In the genomic region with DNA sequence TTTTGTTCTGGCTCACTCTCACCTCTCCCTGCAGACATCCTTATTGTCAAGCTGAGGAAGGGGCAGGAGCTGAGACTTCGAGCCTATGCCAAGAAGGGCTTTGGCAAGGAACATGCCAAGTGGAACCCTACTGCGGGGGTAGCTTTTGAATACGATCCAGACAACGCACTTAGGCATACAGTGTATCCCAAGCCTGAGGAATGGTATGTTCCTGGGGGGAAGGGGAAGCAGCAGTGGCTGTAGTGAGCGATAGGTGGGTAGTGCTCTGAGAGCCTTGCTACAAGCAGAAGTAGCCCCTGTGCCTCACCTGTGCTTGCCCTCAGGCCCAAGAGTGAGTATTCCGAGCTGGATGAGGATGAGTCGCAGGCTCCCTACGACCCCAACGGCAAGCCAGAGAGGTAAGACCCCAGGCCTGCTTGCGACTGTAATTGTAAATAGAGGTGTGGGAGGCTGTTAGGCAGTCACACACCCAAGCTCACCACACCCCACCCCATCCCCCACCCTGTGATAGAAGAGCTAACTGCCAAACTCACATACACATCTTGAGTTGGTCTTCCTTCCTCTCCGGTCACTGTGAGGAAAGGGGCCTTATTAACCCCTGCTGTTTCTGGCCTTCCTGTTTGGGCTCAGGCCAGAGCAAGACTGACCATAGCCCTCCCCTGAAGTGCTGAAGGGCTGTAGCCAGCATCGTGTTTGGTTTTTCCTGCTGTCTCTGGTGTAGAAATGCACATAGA, we compare ENCODE assay signal across 17 mouse cellular contexts. TPM values are rescaled to one million over a fixed set of nuclear protein-coding genes. Genes with fewer than 3 reads are reported as not detected.
DNase-seq lines count a peak whose midpoint lies in the region; ATAC-seq and TF ChIP-seq lines count a peak whose summit lies in the region.
"Had no signal": no experiment of that assay in that cellular context is flagged by ENCODE, and none has a peak within 500 bp of the region (broad histone marks: within the 10 kb centered on the region; RNA-seq: fewer than 3 reads in every experiment).

No protein-coding gene starts in this region.

- TF ChIP-seq CTCF in lung, embryonic 14.5 days (IDR thresholded peaks at IDR 0.05; ENCODE audit: low read depth) = no peak
- TF ChIP-seq CTCF in brain, embryonic 14.5 days (IDR thresholded peaks at IDR 0.05; ENCODE audit: borderline replicate concordance, extremely low read depth, insufficient read depth, insufficient read length) = no peak

- H3K4me3 ChIP-seq in heart, embryonic 16.5 days (ENCODE audit: low read length) = no peak overlapping the region
- no peak overlapping the region for H3K4me3 ChIP-seq in lung, embryonic 14.5 days (ENCODE audit: low read depth, low read length)
- no peak overlapping the region for H3K4me3 ChIP-seq in liver, embryonic 15.5 days (replicated peaks)
- H3K4me3 ChIP-seq: layer of hippocampus, adult 2 months; limb, embryonic 10.5 days; midbrain, embryonic 15.5 days; stomach, embryonic 15.5 days had no signal

- peak overlapping the region; percentile 60 for H3K27ac ChIP-seq in heart, embryonic 16.5 days (ENCODE audit: low read length)
- no peak overlapping the region for H3K27ac ChIP-seq in lung, embryonic 14.5 days (ENCODE audit: low read depth)
- 0 out of 2 replicates have a peak overlapping the region, but pooled peaks have one; percentile 7 for H3K27ac ChIP-seq in liver, embryonic 15.5 days (replicated peaks)
- H3K27ac ChIP-seq: layer of hippocampus, adult 2 months; limb, embryonic 10.5 days; midbrain, embryonic 15.5 days; stomach, embryonic 15.5 days had no signal

- no peak overlapping the region for H3K9ac ChIP-seq in heart, embryonic 16.5 days (ENCODE audit: low read length)
- no peak overlapping the region for H3K9ac ChIP-seq in lung, embryonic 14.5 days
- H3K9ac ChIP-seq in liver, embryonic 15.5 days = no peak overlapping the region
- H3K9ac ChIP-seq: midbrain, embryonic 15.5 days; stomach, embryonic 15.5 days had no signal

- no peak for TF ChIP-seq POLR2A in brain, embryonic 14.5 days (IDR thresholded peaks at IDR 0.05; ENCODE audit: borderline replicate concordance, extremely low read depth, insufficient read depth, insufficient read length, poor library complexity, severe bottlenecking)

- H3K36me3 ChIP-seq in heart, embryonic 16.5 days (ENCODE audit: control insufficient read depth, insufficient read depth) = peaks cover 31% of the 10 kb centered on the region
- H3K36me3 ChIP-seq in lung, embryonic 14.5 days (ENCODE audit: insufficient read depth) = peaks cover 81% of the 10 kb centered on the region
- H3K36me3 ChIP-seq in liver, embryonic 15.5 days (replicated peaks) = peaks cover 83% of the 10 kb centered on the region

- peak; percentile 38; the same call in 1 of the 2 replicates for ATAC-seq in heart, embryonic 16.5 days (replicated peaks; ENCODE audit: extremely low read depth, insufficient read depth, low FRiP score)
- ATAC-seq in lung, embryonic 14.5 days (ENCODE audit: insufficient read depth) = 0 out of 2 replicates have a peak, but pooled peaks have one; percentile 11
- no peak for ATAC-seq in liver, embryonic 15.5 days (ENCODE audit: insufficient read depth)
- ATAC-seq in activated CD4-positive, CD25-positive, alpha-beta regulatory T cell, adult 4 months = no peak
- ATAC-seq: CD4-positive, CD25-positive, alpha-beta regulatory T cell, adult 4 months; forebrain, embryonic 16.5 days; midbrain, embryonic 15.5 days had no signal

- 66% methylated on average over 12 of the region's 12 CpGs for WGBS in heart, embryonic 16.5 days
- WGBS in lung, embryonic 14.5 days = 84% methylated on average over 12 of the region's 12 CpGs
- 75% methylated on average over 12 of the region's 12 CpGs for WGBS in liver, embryonic 15.5 days (ENCODE audit: insufficient replicate concordance)

- H3K4me1 ChIP-seq in heart, embryonic 16.5 days (ENCODE audit: control insufficient read depth, insufficient read depth, low read length) = peaks cover 6% of the 10 kb centered on the region
- H3K4me1 ChIP-seq in lung, embryonic 14.5 days (ENCODE audit: insufficient read depth) = peaks cover 2% of the 10 kb centered on the region; the same call in 1 of the 2 replicates
- H3K4me1 ChIP-seq in liver, embryonic 15.5 days (replicated peaks) = peaks cover 50% of the 10 kb centered on the region

- no peaks in the 10 kb centered on the region for H3K9me3 ChIP-seq in heart, embryonic 16.5 days (replicated peaks; ENCODE audit: control insufficient read depth, low read length)
- no peaks in the 10 kb centered on the region for H3K9me3 ChIP-seq in lung, embryonic 14.5 days (ENCODE audit: low read depth, low read length)
- no peaks in the 10 kb centered on the region for H3K9me3 ChIP-seq in liver, embryonic 15.5 days (replicated peaks)
- H3K9me3 ChIP-seq: limb, embryonic 10.5 days; midbrain, embryonic 15.5 days; stomach, embryonic 15.5 days had no signal

- DNase-seq in heart, adult 9 months (ENCODE audit: low spot score in 2 of 2) = no peak
- DNase-seq in lung, embryonic 14.5 days = peak; percentile 28
- no peak for DNase-seq in lung, adult 18-20 months
- peak; percentile 31 for DNase-seq in brain, embryonic 14.5 days (ENCODE audit: low read depth)
- DNase-seq: adrenal gland, postnatal 25 days; gastrocnemius, postnatal 10 days; right cerebral cortex, adult 18-20 months; thymus, postnatal 14 days had no signal

- no peak overlapping the region for H3K4me2 ChIP-seq in heart, embryonic 16.5 days (ENCODE audit: low read depth, low read length)
- H3K4me2 ChIP-seq in lung, embryonic 14.5 days = no peak overlapping the region
- no peak overlapping the region for H3K4me2 ChIP-seq in liver, embryonic 15.5 days
- H3K4me2 ChIP-seq: midbrain, embryonic 15.5 days; stomach, embryonic 15.5 days had no signal

- no peaks in the 10 kb centered on the region for H3K27me3 ChIP-seq in heart, embryonic 16.5 days (ENCODE audit: control insufficient read depth, insufficient read depth, low read length)
- H3K27me3 ChIP-seq in lung, embryonic 14.5 days (ENCODE audit: insufficient read depth, low read length) = no peaks in the 10 kb centered on the region
- H3K27me3 ChIP-seq in liver, embryonic 15.5 days = no peaks in the 10 kb centered on the region
- H3K27me3 ChIP-seq: midbrain, embryonic 15.5 days; stomach, embryonic 15.5 days had no signal

RNA-seq across cellular contexts. Expression of a gene that starts 5.4 kb away (rescaled TPM):
- 123 and 134 TPM in 2 replicates for polyA plus RNA-seq in heart, embryonic 16.5 days (2015; fragmentation: Nextera tagmentation; extraction: Ambion mirVana)
- polyA plus RNA-seq in lung, embryonic 14.5 days (2014; fragmentation: Nextera tagmentation; extraction: Ambion mirVana) = 162 and 169 TPM in 2 replicates
- 98.3 and 144 TPM in 2 replicates for polyA plus RNA-seq in brain, embryonic 14.5 days (2012; rRNA removed)
- polyA plus RNA-seq in liver, embryonic 15.5 days (2015; fragmentation: Nextera tagmentation; extraction: Ambion mirVana) = 70.5 and 74.1 TPM in 2 replicates
- 100 to 1,000 TPM in 1 of 2 experiments, 10 to 100 TPM in 1; 89.2 to 117 TPM for polyA plus RNA-seq in activated CD4-positive, CD25-positive, alpha-beta regulatory T cell, adult 4 months (2017; shearing (Covaris generic))

RNA-seq across cellular contexts. Expression of a gene that starts 13.5 kb away (rescaled TPM):
- polyA plus RNA-seq in heart, embryonic 16.5 days (2015; fragmentation: Nextera tagmentation; extraction: Ambion mirVana) = 28.9 and 33.7 TPM in 2 replicates
- 32.5 and 36.5 TPM in 2 replicates for polyA plus RNA-seq in lung, embryonic 14.5 days (2014; fragmentation: Nextera tagmentation; extraction: Ambion mirVana)
- 82.4 and 85.0 TPM in 2 replicates for polyA plus RNA-seq in brain, embryonic 14.5 days (2012; rRNA removed)
- 11.0 and 12.9 TPM in 2 replicates for polyA plus RNA-seq in liver, embryonic 15.5 days (2015; fragmentation: Nextera tagmentation; extraction: Ambion mirVana)
- under 1 TPM; 0.17 to 0.36 TPM for polyA plus RNA-seq in activated CD4-positive, CD25-positive, alpha-beta regulatory T cell, adult 4 months (2017; shearing (Covaris generic))

RNA-seq across cellular contexts. Expression of a gene that starts 24.5 kb away (rescaled TPM):
- 88.2 and 98.8 TPM in 2 replicates for polyA plus RNA-seq in heart, embryonic 16.5 days (2015; fragmentation: Nextera tagmentation; extraction: Ambion mirVana)
- polyA plus RNA-seq in lung, embryonic 14.5 days (2014; fragmentation: Nextera tagmentation; extraction: Ambion mirVana) = 96.0 and 105 TPM in 2 replicates
- polyA plus RNA-seq in brain, embryonic 14.5 days (2012; rRNA removed) = 81.3 and 82.0 TPM in 2 replicates
- polyA plus RNA-seq in liver, embryonic 15.5 days (2015; fragmentation: Nextera tagmentation; extraction: Ambion mirVana) = 46.6 and 48.2 TPM in 2 replicates
- polyA plus RNA-seq in activated CD4-positive, CD25-positive, alpha-beta regulatory T cell, adult 4 months (2017; shearing (Covaris generic)) = 100 to 1,000 TPM in 1 of 2 experiments, 10 to 100 TPM in 1; 93.7 to 120 TPM

RNA-seq across cellular contexts. Expression of a gene that starts 24.5 kb away (rescaled TPM):
- 194 and 209 TPM in 2 replicates for polyA plus RNA-seq in heart, embryonic 16.5 days (2015; fragmentation: Nextera tagmentation; extraction: Ambion mirVana)
- polyA plus RNA-seq in lung, embryonic 14.5 days (2014; fragmentation: Nextera tagmentation; extraction: Ambion mirVana) = 58.3 and 61.0 TPM in 2 replicates
- 60.1 and 62.3 TPM in 2 replicates for polyA plus RNA-seq in brain, embryonic 14.5 days (2012; rRNA removed)
- polyA plus RNA-seq in liver, embryonic 15.5 days (2015; fragmentation: Nextera tagmentation; extraction: Ambion mirVana) = 50.8 and 55.0 TPM in 2 replicates
- 10 to 100 TPM; 34.1 to 40.2 TPM for polyA plus RNA-seq in activated CD4-positive, CD25-positive, alpha-beta regulatory T cell, adult 4 months (2017; shearing (Covaris generic))

RNA-seq across cellular contexts. Expression of a gene that starts 52.4 kb away (rescaled TPM):
- polyA plus RNA-seq in heart, embryonic 16.5 days (2015; fragmentation: Nextera tagmentation; extraction: Ambion mirVana) = 0.44 and 0.51 TPM in 2 replicates
- not detected in 2 replicates for polyA plus RNA-seq in lung, embryonic 14.5 days (2014; fragmentation: Nextera tagmentation; extraction: Ambion mirVana)
- 0.18 TPM in 1 of 2 replicates, not detected in the other for polyA plus RNA-seq in brain, embryonic 14.5 days (2012; rRNA removed)
- not detected in 2 replicates for polyA plus RNA-seq in liver, embryonic 15.5 days (2015; fragmentation: Nextera tagmentation; extraction: Ambion mirVana)
- polyA plus RNA-seq in activated CD4-positive, CD25-positive, alpha-beta regulatory T cell, adult 4 months (2017; shearing (Covaris generic)) = under 1 TPM in 1 of 2 experiments, not detected in 1; 0.69 TPM
- polyA plus RNA-seq: CD4-positive, CD25-positive, alpha-beta regulatory T cell, adult 4 months; limb, embryonic 10.5 days; stomach, embryonic 15.5 days had no signal

Comparison
In these comparisons a context has a peak if more than half of its experiments do, and no peak if none do; other contexts are left out.
1. DNase-seq: peak in lung, embryonic 14.5 days (single experiment) and brain, embryonic 14.5 days (single experiment); none in heart, adult 9 months (0 of 2) and lung, adult 18-20 months (0 of 2).
2. ATAC-seq: peak in heart, embryonic 16.5 days (single experiment) and lung, embryonic 14.5 days (single experiment); none in liver, embryonic 15.5 days (single experiment) and activated CD4-positive, CD25-positive, alpha-beta regulatory T cell, adult 4 months (single experiment).